Mouse (Mus musculus) neural tube, embryonic 13.5 days (tissue): Measurements from ENCODE around the gene Fam240a. TPM values are rescaled to one million over a fixed set of nuclear protein-coding genes. Genes with fewer than 3 reads are reported as not detected.
A peak's percentile ranks its signal among the peaks of the same experiment; 100 is the strongest.

Experiments used
- ATAC-seq: fragments of 200-750 bp; cut with Nextera tagmentation; 2 replicates; pipeline ENCODE4 v1.8.0; 2017; ENCODE audit warnings: low read depth, mild to moderate bottlenecking, moderate TSS enrichment, moderate library complexity
- H3K27ac ChIP-seq: fragments of 300-500 bp; sonication (generic); replicated peaks from 2 replicates; pipeline ENCODE4 v1.5.1; 2015; ENCODE audit warnings: moderate library complexity, mild to moderate bottlenecking, inconsistent platforms
- H3K27me3 ChIP-seq: fragments of 300-500 bp; sonication (generic); 2 replicates; pipeline ENCODE4 v1.6.1; 2015; ENCODE audit warnings: mild to moderate bottlenecking, inconsistent platforms
- H3K36me3 ChIP-seq: fragments of 300-500 bp; sonication (generic); 2 replicates; pipeline ENCODE4 v1.6.1; 2015; ENCODE audit warnings: mild to moderate bottlenecking, inconsistent platforms
- H3K4me1 ChIP-seq: fragments of 300-500 bp; sonication (generic); replicated peaks from 2 replicates; pipeline ENCODE4 v1.6.1; 2015; ENCODE audit warnings: inconsistent platforms
- H3K4me2 ChIP-seq: fragments of 300-500 bp; sonication (generic); 2 replicates; pipeline ENCODE4 v1.6.1; 2015; ENCODE audit warnings: inconsistent platforms, mild to moderate bottlenecking, moderate library complexity
- H3K4me3 ChIP-seq: fragments of 300-500 bp; sonication (generic); 2 replicates; pipeline ENCODE4 v1.5.1; 2015; ENCODE audit warnings: mild to moderate bottlenecking, inconsistent platforms
- H3K9ac ChIP-seq: fragments of 300-500 bp; sonication (generic); 2 replicates; pipeline ENCODE4 v1.6.1; 2015; ENCODE audit warnings: moderate library complexity, mild to moderate bottlenecking, inconsistent platforms
- H3K9me3 ChIP-seq: fragments of 300-500 bp; sonication (generic); 2 replicates; pipeline ENCODE4 v1.6.1; 2016; ENCODE audit warnings: inconsistent platforms
- WGBS: fragments of 180-500 bp; shearing (Covaris S2); methylation state at CpG from one replicate; pipeline ENCODE4 v1.1.7; 2015; 5-methylcytosine and 5-hydroxymethylcytosine counted together
- polyA plus RNA-seq: library from polyadenylated mRNA; unstranded; fragments of >200 nt; fragmentation: Nextera tagmentation; extraction: Ambion mirVana; gene quantifications from 2 replicates; pipeline ENCODE4 v1.2.1, GENCODE M21; 2015

Gene Fam240a
- polyA plus RNA-seq, 1 experiment from 2014 or later, result not detected

- Histone ChIP-seq H3K4me1 (peaks cover 12% of the 10 kb centered on the region), H3K27me3 (no peaks in the 10 kb centered on the region), H3K4me3 (no peak overlapping the region), H3K27ac (no peak overlapping the region), H3K9me3 (no peaks in the 10 kb centered on the region), H3K4me2 (no peak overlapping the region), H3K36me3 (no peaks in the 10 kb centered on the region), H3K9ac (no peak overlapping the region)
- WGBS, result 73% methylated on average over 12 of the region's 12 CpGs
- ATAC-seq, result no peak
Measured at GRCm38 (mm10) chr9:110937506-110938490, 21.1 kb upstream of the Fam240a start.

GRCm38 (mm10) chr9:110935941-110936340 is 19.3 kb upstream of the Fam240a start:
- Histone ChIP-seq H3K9ac (no peak overlapping the region), H3K9me3 (no peaks in the 10 kb centered on the region), H3K27me3 (no peaks in the 10 kb centered on the region), H3K4me3 (no peak overlapping the region), H3K4me1 (peaks cover 23% of the 10 kb centered on the region), H3K4me2 (no peak overlapping the region), H3K36me3 (no peaks in the 10 kb centered on the region), H3K27ac (no peak overlapping the region)
- 80% methylated on average over 7 of the region's 7 CpGs for WGBS
- ATAC-seq, result no peak

GRCm38 (mm10) chr9:110933850-110934437 is 17.3 kb upstream of the Fam240a start:
- H3K4me1 ChIP-seq, result peaks cover 23% of the 10 kb centered on the region
- no peaks in the 10 kb centered on the region for H3K9me3 ChIP-seq
- 55% methylated on average over 12 of the region's 12 CpGs for WGBS
- no peak overlapping the region for H3K4me2 ChIP-seq
- peak; percentile 71 for ATAC-seq
- no peaks in the 10 kb centered on the region for H3K27me3 ChIP-seq
- H3K4me3 ChIP-seq, result no peak overlapping the region
- H3K27ac ChIP-seq, result peak overlapping the region; percentile 75
- no peaks in the 10 kb centered on the region for H3K36me3 ChIP-seq
- no peak overlapping the region for H3K9ac ChIP-seq

GRCm38 (mm10) chr9:110931573-110931972 is 14.9 kb upstream of the Fam240a start:
- ATAC-seq, result peak; percentile 54; the same call in 1 of the 2 replicates
- H3K27me3 ChIP-seq, result no peaks in the 10 kb centered on the region
- WGBS, result 35% methylated on average over 6 of the region's 6 CpGs

GRCm38 (mm10) chr9:110922759-110923158 is 6.1 kb upstream of the Fam240a start:
- Histone ChIP-seq H3K4me3 (no peak overlapping the region), H3K27me3 (no peaks in the 10 kb centered on the region), H3K9me3 (no peaks in the 10 kb centered on the region), H3K4me2 (no peak overlapping the region), H3K4me1 (peaks cover 7% of the 10 kb centered on the region; the same call in 1 of the 2 replicates), H3K9ac (no peak overlapping the region), H3K36me3 (no peaks in the 10 kb centered on the region), H3K27ac (no peak overlapping the region)
- no peak for ATAC-seq
- WGBS, result 18% methylated on average over 7 of the region's 7 CpGs

More at GRCm38 (mm10) chr9:110931573-110931972, 14.9 kb upstream of the Fam240a start:
- no peaks in the 10 kb centered on the region for H3K36me3 ChIP-seq
- peaks cover 23% of the 10 kb centered on the region for H3K4me1 ChIP-seq
- H3K4me2 ChIP-seq, result no peak overlapping the region
- no peaks in the 10 kb centered on the region for H3K9me3 ChIP-seq
- H3K9ac ChIP-seq, result no peak overlapping the region
- no peak overlapping the region for H3K4me3 ChIP-seq
- H3K27ac ChIP-seq, result peak overlapping the region; percentile 33; the same call in 1 of the 2 replicates

GRCm38 (mm10) chr9:110920665-110921419 is 4.2 kb upstream of the Fam240a start:
- no peak overlapping the region for H3K27ac ChIP-seq
- H3K27me3 ChIP-seq, result no peaks in the 10 kb centered on the region
- peaks cover 7% of the 10 kb centered on the region; the same call in 1 of the 2 replicates for H3K4me1 ChIP-seq
- no peaks in the 10 kb centered on the region for H3K36me3 ChIP-seq
- H3K9me3 ChIP-seq, result no peaks in the 10 kb centered on the region
- no peak overlapping the region for H3K4me3 ChIP-seq
- no peak overlapping the region for H3K9ac ChIP-seq
- H3K4me2 ChIP-seq, result 0 out of 2 replicates have a peak overlapping the region, but pooled peaks have one; percentile 14
- no peak; the same call in 1 of the 2 replicates for ATAC-seq
- 45% methylated on average over 15 of the region's 15 CpGs for WGBS

GRCm38 (mm10) chr9:110915466-110915865 is 1.2 kb downstream of the Fam240a start:
- 67% methylated on average over 8 of the region's 8 CpGs for WGBS
- Histone ChIP-seq H3K27me3 (no peaks in the 10 kb centered on the region), H3K36me3 (no peaks in the 10 kb centered on the region), H3K9me3 (no peaks in the 10 kb centered on the region), H3K27ac (no peak overlapping the region), H3K9ac (no peak overlapping the region), H3K4me3 (no peak overlapping the region), H3K4me2 (no peak overlapping the region), H3K4me1 (0 out of 2 replicates have a peak, but pooled peaks cover 4% of the 10 kb centered on the region)
- no peak for ATAC-seq

GRCm38 (mm10) chr9:110914631-110915236 is 1.9 kb downstream of the Fam240a start:
- no peaks in the 10 kb centered on the region for H3K36me3 ChIP-seq
- no peak overlapping the region for H3K27ac ChIP-seq
- no peaks in the 10 kb centered on the region for H3K9me3 ChIP-seq
- 53% methylated on average over 21 of the region's 21 CpGs for WGBS
- no peak overlapping the region for H3K9ac ChIP-seq
- H3K4me2 ChIP-seq, result no peak overlapping the region
- ATAC-seq, result no peak
- H3K4me1 ChIP-seq, result 0 out of 2 replicates have a peak, but pooled peaks cover 4% of the 10 kb centered on the region
- no peaks in the 10 kb centered on the region for H3K27me3 ChIP-seq
- H3K4me3 ChIP-seq, result no peak overlapping the region

- Histone ChIP-seq H3K4me3 (no peak overlapping the region), H3K36me3 (no peaks in the 10 kb centered on the region), H3K4me1 (no peaks in the 10 kb centered on the region), H3K27me3 (no peaks in the 10 kb centered on the region), H3K9ac (no peak overlapping the region), H3K27ac (no peak overlapping the region), H3K4me2 (no peak overlapping the region), H3K9me3 (peaks cover 8% of the 10 kb centered on the region; the same call in 1 of the 2 replicates)
- ATAC-seq, result no peak
- WGBS, result 74% methylated on average over 6 of the region's 6 CpGs
Measured at GRCm38 (mm10) chr9:110909371-110909967, 7.2 kb downstream of the Fam240a start.

GRCm38 (mm10) chr9:110908631-110909016 is 8.0 kb downstream of the Fam240a start:
- Histone ChIP-seq H3K27ac (no peak overlapping the region), H3K9ac (no peak overlapping the region), H3K9me3 (peaks cover 8% of the 10 kb centered on the region; the same call in 1 of the 2 replicates), H3K4me3 (no peak overlapping the region), H3K4me2 (no peak overlapping the region), H3K4me1 (no peaks in the 10 kb centered on the region), H3K27me3 (no peaks in the 10 kb centered on the region), H3K36me3 (no peaks in the 10 kb centered on the region)
- 89% methylated on average over 3 of the region's 3 CpGs for WGBS
- ATAC-seq, result no peak
